Mouse (Mus musculus) erythroblast, embryonic 14.5 days (primary cell): Measurements from ENCODE around the gene Pcx. TPM values are rescaled to one million over a fixed set of nuclear protein-coding genes. Genes with fewer than 3 reads are reported as not detected.

Source experiments
- H3K27me3 ChIP-seq: 2 replicates; pipeline ENCODE4 v1.6.1; 2012; ENCODE audit warnings: inconsistent platforms; ENCODE audit not compliant: control insufficient read depth
- H3K36me3 ChIP-seq: 2 replicates; pipeline ENCODE4 v1.6.1; 2012; ENCODE audit warnings: mild to moderate bottlenecking, inconsistent platforms; ENCODE audit not compliant: control insufficient read depth
- H3K4me1 ChIP-seq: 2 replicates; pipeline ENCODE4 v1.6.1; 2012; ENCODE audit warnings: inconsistent platforms; ENCODE audit not compliant: control insufficient read depth
- H3K4me3 ChIP-seq: replicated peaks from 2 replicates; pipeline ENCODE3; 2012; ENCODE audit warnings: moderate library complexity, mild to moderate bottlenecking, inconsistent platforms
- H3K9me3 ChIP-seq: 2 replicates; pipeline ENCODE4 v1.6.1; 2012; ENCODE audit warnings: low read length, inconsistent platforms, mixed read lengths; ENCODE audit not compliant: control insufficient read depth
- GATA1 ChIP-seq: IDR thresholded peaks from 2 replicates; pipeline ENCODE4 v1.6.1; 2012; ENCODE audit warnings: low read length, inconsistent platforms, mixed read lengths
- TAL1 ChIP-seq: IDR thresholded peaks from 3 replicates; pipeline ENCODE4 v1.6.1; 2012; ENCODE audit warnings: low read length, inconsistent platforms, mixed read lengths
- polyA plus RNA-seq: library from polyadenylated mRNA; stranded (reverse); fragments of >175 nt; gene quantifications from 2 replicates; pipeline ENCODE4 v1.2.3, GENCODE M21; 2012

Pcx gene
- polyA plus RNA-seq, 1 experiment, result 18.7 TPM

- H3K27me3 ChIP-seq, result peaks cover 4% of the 10 kb centered on the region
- peaks cover 33% of the 10 kb centered on the region for H3K4me1 ChIP-seq
- H3K36me3 ChIP-seq, result peaks cover 6% of the 10 kb centered on the region
- no peak for TF ChIP-seq TAL1
- no peak for TF ChIP-seq GATA1
- no peaks in the 10 kb centered on the region for H3K9me3 ChIP-seq
- no peak overlapping the region for H3K4me3 ChIP-seq
These were observed 118.5 kb downstream of the Pcx start for GRCm38 (mm10) chr19:4628819-4629218.

- no peaks in the 10 kb centered on the region for H3K9me3 ChIP-seq
- TF ChIP-seq GATA1, result no peak
- no peak for TF ChIP-seq TAL1
- peaks cover 28% of the 10 kb centered on the region for H3K27me3 ChIP-seq
- no peaks in the 10 kb centered on the region for H3K36me3 ChIP-seq
- no peak overlapping the region for H3K4me3 ChIP-seq
- no peaks in the 10 kb centered on the region for H3K4me1 ChIP-seq
These were observed 125.7 kb downstream of the Pcx start for GRCm38 (mm10) chr19:4635986-4636385.

- no peak for TF ChIP-seq TAL1
- no peak for TF ChIP-seq GATA1
- Histone ChIP-seq H3K36me3 (no peaks in the 10 kb centered on the region), H3K27me3 (peaks cover 6% of the 10 kb centered on the region; the same call in 1 of the 2 replicates), H3K4me3 (no peak overlapping the region), H3K9me3 (no peaks in the 10 kb centered on the region), H3K4me1 (no peaks in the 10 kb centered on the region)
These were observed 134.0 kb downstream of the Pcx start for GRCm38 (mm10) chr19:4644271-4644670.

DNA sequence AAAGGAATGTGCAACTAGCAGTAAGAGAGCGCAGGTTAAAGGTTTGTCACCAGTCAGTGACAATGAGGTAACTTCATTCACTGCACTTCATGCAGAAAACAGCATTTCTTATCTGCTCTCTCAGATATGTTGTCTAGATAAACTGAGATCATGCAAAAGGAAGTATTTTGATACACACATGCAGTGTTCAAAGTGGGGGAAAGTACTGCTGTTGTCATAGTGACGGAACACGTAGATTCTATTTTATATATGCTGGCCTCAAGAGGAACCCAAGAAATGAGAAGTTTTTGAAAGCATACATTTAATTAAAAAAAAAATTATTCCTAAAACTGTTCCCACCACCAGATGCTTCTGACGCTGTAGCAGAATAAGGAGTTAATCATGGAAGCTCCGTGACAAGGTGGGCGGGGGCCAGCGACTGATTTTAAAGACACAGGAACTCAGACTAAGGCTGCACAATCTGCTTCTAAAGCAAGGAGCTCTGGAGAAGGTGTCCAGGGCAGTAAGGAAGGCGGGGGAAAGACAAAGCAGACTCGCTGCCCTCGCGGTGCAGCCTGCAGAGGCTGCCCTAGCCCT, 136.7 kb downstream of the Pcx start:
- Histone ChIP-seq H3K4me3 (no peak overlapping the region), H3K36me3 (no peaks in the 10 kb centered on the region), H3K27me3 (0 out of 2 replicates have a peak, but pooled peaks cover 4% of the 10 kb centered on the region), H3K4me1 (no peaks in the 10 kb centered on the region), H3K9me3 (no peaks in the 10 kb centered on the region)
- no peak for TF ChIP-seq GATA1
- no peak for TF ChIP-seq TAL1

DNA sequence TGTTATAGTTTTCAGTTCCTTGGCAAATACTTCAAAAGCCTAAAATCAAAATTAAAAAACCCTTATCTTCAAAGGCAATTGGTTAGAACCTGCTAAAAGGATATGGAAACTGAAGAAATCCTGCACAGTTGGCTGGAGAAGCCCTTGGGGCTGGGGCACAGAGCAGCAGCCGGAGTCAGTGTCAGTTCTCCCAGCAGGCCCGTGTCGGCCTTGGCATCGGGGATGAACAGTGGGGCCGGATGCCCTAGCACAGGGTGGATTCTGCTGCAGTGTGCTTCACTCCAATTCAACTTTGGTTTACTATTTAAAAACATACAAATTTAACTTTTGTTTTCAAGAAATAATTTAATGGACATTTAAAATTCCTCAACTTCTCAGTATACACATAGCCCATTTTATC, 147.9 kb downstream of the Pcx start:
- Histone ChIP-seq H3K4me3 (no peak overlapping the region), H3K4me1 (no peaks in the 10 kb centered on the region), H3K9me3 (no peaks in the 10 kb centered on the region), H3K27me3 (no peaks in the 10 kb centered on the region), H3K36me3 (no peaks in the 10 kb centered on the region)
- no peak for TF ChIP-seq TAL1
- no peak for TF ChIP-seq GATA1

DNA sequence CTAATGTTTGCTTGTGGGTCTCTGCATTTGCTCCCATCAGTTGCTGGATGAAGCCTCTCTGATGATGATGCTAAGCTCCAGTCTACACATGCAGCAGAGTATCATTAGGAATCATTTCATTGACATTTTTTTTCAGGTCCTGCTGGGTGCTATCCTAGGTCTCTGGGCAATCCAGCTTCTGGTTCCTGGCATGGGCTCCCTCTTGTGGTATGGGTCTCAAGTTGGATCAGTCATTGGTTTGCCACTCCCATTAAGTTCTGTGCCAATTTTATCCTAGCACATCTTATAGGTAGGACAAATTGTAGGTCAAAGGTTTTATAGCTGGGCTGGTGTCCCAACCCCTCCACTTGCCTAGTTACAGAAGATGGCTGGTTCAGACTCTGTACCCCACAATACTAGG, 156.5 kb downstream of the Pcx start:
- Histone ChIP-seq H3K9me3 (no peaks in the 10 kb centered on the region), H3K36me3 (no peaks in the 10 kb centered on the region), H3K27me3 (no peaks in the 10 kb centered on the region), H3K4me1 (no peaks in the 10 kb centered on the region), H3K4me3 (no peak overlapping the region)
- TF ChIP-seq GATA1 (no peak), TAL1 (no peak)

DNA sequence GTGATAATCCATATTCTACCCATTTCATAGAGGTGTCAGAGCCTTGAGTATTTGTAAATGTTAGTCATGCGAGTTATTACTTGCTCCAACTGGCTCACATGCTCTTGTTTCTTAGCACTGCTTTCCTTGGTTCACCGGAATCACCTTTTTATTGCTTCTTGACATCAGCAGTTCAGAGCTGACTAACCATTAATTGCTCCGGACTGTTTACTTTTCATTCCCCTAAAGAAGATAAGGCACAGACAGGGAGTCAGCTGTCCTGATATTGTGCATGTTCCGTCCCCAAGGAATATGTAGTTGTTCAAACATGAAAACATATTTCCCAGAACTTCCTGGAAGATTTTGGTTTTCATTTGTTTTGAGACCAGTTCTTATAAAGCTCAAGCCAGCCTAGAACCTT, 160.5 kb downstream of the Pcx start:
- TF ChIP-seq GATA1 (no peak), TAL1 (no peak)
- H3K4me3 ChIP-seq, result no peak overlapping the region
- no peaks in the 10 kb centered on the region for H3K36me3 ChIP-seq
- no peaks in the 10 kb centered on the region for H3K9me3 ChIP-seq
- H3K4me1 ChIP-seq, result no peaks in the 10 kb centered on the region
- no peaks in the 10 kb centered on the region for H3K27me3 ChIP-seq

Other genes starting within 250 kb of the Pcx start
- gene Ssh3, start 241.3 kb upstream of the Pcx start, polyA plus RNA-seq, result 0.19 and 0.24 TPM in 2 replicates
- gene Ankrd13d, start 227.3 kb upstream of the Pcx start, polyA plus RNA-seq, result 0.22 and 0.38 TPM in 2 replicates
- 20.9 and 22.2 TPM in 2 replicates for gene Grk2, start 204.2 kb upstream of the Pcx start, polyA plus RNA-seq
- gene Kdm2a, start 112.2 kb upstream of the Pcx start, polyA plus RNA-seq, result 1.3 and 2.7 TPM in 2 replicates
- not detected in 2 replicates for gene Rhod, start 71.0 kb upstream of the Pcx start, polyA plus RNA-seq
- not detected in 2 replicates for gene Syt12, start 33.0 kb upstream of the Pcx start, polyA plus RNA-seq
- not detected in 2 replicates for gene 2010003K11Rik, start 11.9 kb upstream of the Pcx start, polyA plus RNA-seq
- 0.18 and 0.26 TPM in 2 replicates for gene Lrfn4, start 105.2 kb downstream of the Pcx start, polyA plus RNA-seq
- 2.8 and 4.5 TPM in 2 replicates for gene Rce1, start 115.2 kb downstream of the Pcx start, polyA plus RNA-seq
- 0.18 TPM in 1 of 2 replicates, not detected in the other for gene Gm960, start 188.2 kb downstream of the Pcx start, polyA plus RNA-seq
- gene Sptbn2, start 200.7 kb downstream of the Pcx start, polyA plus RNA-seq, result not detected in 2 replicates
- 0.32 and 0.47 TPM in 2 replicates for gene Rbm4b, start 246.0 kb downstream of the Pcx start, polyA plus RNA-seq